Mouse (Mus musculus) thymus, postnatal 25 days (tissue): ENCODE measurements around the gene Nkx2-3.

Experiments used
- DNase-seq: peaks from one replicate; pipeline ENCODE4 v3.0.0; 2022

Gene Nkx2-3

DNA sequence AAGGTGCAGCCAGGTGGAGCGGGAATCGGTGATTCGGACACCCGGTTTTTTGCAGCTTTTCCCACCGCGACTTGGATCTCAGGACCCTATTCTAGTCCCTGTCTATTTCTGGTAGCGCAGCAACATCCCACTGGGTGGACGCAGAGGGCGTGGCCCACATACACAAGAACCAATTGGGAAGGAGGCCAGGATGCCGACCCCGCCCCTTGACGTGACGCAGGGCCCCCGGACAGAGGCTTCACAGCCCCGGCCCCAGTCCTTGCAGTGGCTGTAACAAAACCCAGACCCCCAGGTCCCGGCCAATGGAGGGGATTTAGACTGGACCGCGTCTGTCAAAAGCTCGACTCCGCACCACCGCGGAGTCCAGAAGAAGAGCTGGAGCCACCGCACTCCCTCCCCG is at the start of gene Nkx2-3:
Nkx2-3 (plus strand) TSS at position 275 of the 400 bp plus-strand sequence.
- no peak for DNase-seq

DNA sequence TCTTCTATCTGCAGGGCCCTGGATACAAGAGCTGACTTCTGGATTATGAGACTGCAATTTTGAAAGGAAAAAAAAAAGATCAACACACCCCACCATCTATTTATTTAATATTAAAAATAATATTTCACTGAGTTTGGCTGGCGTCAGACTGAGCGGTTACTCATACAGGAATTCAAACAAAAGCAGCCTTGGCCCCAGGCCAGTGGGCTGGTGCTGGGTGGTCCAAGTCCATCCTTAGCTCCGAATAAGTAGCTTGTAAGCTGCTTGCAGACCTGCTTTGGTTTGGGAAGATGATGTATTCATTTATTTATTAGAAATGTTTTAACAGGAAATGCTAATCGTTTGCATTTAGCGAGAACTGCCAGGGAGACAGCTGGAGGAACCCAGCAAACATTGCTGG is 49.0 kb upstream of the Nkx2-3 start:
- no peak for DNase-seq

DNA sequence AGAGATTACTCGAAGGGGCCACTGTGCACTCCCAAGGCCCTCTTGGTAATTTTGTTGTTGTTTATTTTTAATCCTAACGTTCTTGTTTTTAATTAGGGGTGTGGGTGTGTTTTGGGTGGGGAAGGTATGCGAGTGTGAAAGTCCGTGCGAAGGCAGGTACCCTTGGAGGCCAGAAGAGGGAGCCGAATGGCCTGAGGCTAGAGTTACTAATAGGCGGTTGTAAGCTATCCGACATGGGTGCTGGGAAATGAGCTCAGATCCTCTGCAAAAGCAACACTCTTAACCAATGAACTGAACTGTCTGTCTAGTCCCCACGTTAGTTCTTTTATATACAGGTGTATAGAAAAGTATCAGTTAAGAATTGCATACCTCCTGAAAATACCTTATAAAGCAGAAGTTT is 43.8 kb upstream of the Nkx2-3 start:
- DNase-seq = no peak

DNA sequence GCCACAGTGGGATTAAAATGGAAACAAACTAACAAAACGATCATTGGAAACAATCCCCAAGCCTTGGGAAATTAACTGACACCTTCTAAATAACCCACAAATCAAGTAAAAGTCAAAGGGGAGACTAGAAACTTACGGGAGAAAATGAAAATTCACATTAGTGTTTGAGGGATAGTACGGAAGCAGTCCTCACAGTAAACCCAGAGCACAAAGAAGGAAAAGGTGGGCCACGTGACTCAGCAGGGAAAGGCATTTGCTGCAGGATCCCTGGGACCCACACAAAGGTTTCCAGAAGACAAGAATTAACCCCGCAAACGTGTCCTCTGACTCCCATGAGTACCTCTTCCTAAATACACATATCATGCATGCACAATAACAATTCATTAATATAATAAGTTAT is 43.0 kb upstream of the Nkx2-3 start:
- no peak for DNase-seq

DNA sequence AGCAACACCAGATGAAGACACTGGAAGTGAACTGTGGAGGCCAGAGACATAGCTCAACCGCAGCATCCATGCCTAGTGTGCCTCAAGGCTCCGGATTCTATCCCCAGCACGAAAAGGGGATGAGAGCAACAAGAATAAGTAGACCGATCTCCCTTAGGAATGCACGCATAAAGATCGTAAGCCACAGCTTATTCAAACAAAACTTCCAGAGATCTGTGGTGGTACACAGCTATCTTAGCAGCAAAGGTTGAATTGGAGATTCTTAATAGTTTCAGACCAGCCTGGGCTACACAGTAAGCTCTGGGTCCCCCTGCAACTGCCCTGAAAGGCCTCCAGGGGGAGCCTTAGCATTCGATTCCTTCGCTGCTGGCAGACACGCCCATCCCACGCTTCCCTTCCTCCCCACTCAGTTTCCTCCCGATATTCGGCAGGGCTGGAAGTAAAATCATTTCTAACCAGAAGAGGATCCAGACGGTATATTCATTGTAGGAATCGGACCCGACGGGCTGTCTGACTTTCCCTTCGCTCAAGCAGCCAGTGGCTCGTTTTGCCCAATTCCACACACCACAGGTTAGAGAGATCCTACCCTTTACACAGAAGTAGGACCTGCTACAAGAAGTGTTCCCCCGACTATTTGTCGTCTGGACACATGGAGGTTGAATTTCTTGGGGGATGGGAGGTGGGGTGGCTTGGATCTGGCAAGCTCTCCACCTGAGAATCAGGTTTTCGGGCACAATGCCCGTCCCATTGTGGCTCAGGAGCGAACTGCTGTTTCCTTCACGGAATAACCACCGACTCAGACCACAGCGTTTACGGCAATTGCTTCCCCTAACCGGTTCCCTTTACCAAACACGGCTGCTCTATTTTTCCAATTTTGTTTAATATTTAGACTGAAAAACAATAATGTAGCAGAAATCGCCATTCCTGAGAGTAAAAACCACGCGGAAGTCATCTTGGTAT is 41.0 kb upstream of the Nkx2-3 start:
- DNase-seq = peak; percentile 68

DNA sequence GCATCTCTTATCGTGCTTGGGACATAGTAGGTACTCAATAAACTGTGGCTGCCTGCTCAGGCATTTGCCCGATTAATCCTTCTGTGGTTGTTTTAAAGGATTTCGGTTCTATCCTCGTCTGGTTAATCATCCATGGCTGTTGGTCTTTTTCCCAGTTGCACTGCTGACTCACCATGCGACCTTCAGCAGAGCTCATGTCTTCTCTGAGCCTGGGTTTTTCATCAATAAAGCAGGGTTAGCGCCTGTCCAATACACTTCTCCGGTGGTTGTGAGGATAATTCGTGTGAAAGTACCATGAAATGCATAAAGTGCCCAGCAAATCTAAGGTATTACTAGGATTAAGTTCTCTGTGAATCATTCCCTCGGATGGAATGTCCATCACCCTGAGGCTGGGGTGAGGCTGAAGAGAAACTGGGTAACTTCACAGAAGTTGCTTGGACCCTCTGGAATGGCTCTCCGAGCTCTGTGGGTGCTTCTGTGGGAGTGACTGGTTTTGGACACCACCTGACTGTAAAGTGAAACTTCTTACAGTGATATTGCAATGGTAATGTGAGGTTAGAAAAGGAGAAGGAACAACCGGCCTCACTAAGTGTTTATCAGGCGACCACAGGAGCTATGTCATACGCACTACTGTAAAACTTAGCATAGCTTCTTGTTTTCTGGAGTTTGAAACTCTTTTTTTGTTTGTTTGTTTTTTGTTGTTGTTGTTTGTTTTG is 32.9 kb upstream of the Nkx2-3 start:
- no peak for DNase-seq

DNA sequence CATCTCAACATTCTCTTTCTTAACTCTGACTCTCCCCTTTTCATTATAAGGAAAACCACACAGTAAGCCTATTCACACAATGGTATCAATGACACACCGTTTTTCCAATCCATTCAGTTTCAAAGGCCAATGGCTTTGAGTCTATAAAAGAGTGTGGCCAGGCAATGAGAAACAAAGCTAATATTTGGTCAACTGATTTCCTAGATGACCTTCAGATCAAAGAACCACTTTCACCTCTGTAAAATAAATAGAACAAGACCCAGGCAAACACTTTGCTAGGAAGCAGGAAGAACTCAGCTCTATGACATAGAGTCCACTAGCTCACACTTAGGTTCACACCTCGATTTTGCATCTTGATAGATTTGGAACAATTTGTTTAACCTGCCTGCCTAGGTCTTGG is 30.9 kb upstream of the Nkx2-3 start:
- DNase-seq = no peak

DNA sequence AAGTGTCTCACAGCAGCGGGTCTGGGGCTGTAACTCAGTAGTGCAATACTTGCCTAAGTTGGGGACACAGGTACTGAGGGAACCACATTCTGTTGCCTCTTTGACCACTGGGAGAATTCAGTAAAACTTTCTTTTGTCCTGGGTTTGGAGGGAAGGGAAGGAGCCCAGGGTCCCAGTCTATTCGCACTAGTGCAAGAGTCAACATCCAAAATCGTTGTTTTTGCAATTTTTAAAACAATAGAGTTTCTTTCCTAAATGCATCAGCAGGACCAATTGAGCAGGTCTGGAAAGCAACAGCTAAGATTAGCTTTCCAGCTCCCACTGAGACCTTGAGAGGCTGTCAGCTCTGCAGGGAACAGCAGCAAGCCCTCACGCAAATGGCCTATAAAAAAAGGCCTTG is 28.9 kb upstream of the Nkx2-3 start:
- DNase-seq = no peak

DNA sequence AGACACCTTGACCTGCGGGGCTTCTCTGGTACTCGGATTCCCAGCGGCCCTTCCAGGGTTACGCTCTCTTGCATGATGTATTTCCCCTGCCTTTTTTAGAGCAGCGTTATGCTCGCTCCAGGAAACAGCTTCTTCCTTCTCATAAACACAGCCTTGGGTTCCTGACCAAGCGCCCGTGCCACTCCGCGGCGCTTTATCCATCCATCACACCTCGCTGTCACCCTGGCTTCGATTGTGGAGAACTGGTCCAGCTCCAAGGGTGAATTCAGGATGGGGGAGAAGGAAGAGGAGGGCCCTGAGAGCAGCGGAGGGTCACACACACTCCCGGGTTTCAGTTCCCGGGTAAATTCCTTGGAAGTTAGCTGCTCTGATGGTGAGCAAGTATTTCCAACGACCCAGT is 28.5 kb upstream of the Nkx2-3 start:
- no peak for DNase-seq

DNA sequence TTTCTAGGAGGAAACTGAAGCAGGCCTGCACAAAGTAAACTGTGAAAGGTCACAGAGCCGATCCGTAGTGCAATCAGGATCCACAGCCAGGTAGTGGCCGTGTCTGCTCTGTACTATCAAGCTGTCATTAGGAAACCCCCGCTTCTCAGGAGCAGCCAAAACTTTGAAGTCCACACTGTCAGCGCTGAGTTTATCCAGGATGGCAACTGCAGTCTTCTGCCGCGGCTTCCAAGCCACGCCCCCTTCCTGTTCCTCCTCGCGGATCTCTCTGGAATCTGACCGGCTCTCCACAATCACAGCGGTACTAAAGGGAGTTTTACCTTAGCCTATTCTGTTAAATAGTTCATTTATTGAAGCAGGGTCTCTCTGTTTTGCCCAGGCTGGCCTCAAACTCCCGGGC is 27.3 kb upstream of the Nkx2-3 start:
- DNase-seq = no peak

DNA sequence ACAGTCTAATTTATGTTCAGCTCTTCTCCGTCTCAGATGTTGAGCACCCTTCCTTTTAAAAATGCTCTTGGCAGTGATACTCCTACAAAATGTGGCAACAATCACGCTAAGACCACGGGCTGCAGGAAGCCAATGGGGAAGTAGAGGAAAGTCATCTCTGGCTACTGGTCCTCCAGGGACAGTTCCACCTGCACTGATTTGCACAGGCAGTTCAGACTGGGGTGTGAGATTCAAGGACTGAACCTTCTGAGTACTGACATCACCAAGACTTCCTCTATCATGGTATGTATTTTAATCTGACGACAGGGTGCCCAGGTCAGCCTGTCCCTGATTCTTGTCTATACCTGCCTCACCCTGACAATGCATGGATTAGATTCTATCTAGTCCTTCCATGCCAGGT is 20.1 kb upstream of the Nkx2-3 start:
- no peak for DNase-seq

DNA sequence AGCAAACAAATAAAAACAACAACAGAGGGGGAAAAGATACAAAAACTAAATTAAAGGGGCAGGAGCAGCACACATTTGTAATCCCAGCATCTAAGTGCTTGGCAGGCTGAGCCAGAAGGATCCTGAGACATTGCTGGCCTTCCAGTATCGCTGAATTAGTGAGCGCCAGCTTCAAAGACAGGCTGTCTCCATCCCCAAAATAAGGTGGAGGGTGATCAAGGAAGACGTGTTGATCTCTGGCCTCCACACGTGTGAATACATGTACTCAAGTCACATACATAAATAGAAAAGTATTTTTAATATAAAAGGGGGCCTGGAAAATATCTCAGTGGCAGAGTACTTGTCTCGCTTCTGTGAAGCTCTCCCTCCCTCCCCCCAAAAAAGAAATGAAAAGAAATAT is 15.1 kb upstream of the Nkx2-3 start:
- no peak for DNase-seq

DNA sequence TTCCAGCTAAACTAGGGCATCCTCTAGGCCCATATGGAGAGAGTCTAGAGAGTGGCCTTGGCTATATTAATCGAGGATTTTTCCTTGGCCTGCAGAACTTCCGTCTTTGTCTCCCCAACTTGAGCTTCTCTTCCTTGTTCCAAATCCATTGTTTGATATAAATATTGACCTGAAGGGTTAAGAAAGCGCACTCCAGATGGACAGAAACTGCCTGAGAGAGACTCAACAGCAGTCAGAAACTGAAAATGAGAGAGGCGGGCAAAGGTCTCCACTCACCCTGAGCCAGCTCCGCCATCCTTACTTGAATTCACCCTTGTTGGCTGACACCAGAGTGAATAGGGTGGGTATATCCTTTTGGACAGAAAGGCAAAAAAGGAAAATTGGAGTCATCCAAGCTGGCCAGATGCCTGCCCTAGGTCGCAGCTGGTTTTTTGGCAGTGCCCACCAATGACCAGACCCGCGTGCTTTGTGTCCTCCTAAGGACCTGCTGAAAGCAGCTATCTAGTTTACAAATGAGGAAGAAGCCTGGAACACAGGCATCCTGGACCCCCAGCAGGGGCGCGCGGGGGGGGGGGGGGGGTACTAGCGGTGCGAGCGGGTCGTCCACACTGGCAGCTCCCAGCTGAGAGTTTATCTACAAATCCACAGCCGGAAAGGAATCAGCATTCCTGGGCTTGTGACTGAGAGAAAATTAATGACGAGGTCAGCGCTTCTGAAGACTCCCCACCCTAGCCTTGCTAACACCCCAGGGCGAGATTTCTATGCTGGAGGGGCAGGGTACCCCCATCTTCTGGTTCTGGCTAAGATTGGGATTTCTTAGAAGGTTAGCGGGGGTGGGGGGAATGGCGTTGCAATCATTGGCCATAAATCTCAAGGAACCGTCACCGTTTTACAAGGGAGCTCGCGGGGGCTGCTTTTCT is 13.1 kb upstream of the Nkx2-3 start:
- no peak for DNase-seq

DNA sequence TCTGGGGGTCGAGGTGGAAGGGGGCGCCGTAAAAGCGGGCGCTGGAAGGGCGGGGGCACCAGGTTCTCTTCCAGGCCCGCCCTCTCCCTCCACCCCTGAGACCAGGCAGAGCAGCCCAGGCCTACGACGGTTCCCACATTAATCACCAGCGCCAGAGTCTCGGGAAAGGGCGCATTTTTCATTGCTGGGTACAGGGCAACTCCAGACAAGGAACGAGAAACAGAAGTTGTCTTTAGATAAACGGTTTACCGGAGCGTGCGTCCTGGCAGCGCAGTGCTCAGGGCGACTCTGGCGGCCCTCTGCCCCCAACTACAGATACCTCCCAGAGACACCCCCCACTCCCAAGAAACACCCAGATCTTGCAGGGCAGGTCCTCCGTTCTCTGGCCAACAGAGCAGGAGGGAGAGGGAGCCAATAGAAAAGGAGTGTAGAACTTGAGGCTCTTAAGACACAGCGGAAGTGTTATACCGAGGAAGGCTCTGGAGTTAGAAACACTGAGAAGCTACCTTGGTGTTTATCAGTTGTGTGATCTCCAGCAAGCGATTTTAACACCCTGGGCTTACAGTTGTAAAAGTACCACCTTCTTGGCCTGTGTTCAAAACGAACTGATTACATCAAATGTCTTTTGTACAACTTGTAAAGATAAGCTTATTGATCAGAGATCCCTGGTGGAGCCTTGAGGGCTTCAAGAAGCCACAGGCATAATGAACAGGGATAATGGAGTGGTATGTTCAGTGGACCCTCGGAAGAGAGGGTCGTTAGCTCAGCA is 12.2 kb upstream of the Nkx2-3 start:
- DNase-seq = no peak

DNA sequence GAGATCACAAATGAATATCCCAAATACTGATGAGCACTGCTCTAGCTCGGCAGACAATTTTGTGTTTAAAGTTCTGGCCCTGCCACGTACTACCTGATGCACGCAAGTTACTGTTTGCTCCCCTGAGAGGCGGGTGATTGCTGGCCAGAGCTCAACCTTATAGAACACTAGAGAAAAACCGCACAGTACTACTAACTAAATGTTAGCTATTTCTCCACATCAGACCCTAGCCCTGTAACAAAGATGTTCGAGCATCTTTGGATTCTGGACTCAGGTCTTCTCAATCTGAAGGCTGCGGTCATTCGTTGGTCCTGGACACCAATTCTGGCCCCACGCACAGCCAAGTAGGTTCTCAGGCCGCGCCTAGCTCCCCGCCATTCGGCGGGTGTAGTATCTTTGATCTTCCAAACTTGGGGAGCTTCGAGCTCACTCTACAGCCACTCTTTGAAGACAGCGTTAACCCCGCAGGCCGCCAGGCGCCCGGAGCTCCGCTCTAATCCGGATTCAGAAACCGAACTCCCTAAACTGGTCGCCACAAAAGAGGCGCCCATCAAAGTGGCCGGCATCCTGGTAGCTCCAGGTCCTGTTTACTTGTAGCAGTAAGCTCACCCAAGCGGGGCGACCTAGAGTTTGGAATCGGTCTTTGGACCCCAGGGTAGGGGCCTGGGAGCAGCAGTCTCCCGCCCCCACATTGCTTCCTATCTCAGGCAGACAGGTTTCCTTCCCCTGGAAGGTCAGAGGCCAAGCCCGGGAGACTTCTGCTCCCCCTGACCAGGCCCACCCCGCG is 11.4 kb upstream of the Nkx2-3 start:
- no peak for DNase-seq

DNA sequence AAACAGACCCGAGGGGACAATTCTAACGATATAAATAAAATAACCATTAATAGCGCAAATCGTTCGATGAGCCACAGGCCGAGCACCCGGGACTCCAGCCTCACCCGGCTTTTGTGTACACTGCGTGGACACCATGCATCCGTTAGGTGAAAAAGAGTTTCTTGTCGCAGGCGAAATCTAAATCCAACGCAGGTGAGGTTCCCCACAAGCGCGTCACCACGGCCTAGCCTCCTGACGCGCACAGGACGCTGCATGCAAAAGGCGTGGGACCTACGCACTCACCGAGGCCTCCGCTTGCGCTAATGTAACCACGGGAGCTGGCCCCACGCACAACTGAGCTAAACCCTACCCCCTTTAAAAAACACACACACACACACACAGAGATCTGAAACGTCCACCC is 10.7 kb upstream of the Nkx2-3 start:
- DNase-seq = no peak

DNA sequence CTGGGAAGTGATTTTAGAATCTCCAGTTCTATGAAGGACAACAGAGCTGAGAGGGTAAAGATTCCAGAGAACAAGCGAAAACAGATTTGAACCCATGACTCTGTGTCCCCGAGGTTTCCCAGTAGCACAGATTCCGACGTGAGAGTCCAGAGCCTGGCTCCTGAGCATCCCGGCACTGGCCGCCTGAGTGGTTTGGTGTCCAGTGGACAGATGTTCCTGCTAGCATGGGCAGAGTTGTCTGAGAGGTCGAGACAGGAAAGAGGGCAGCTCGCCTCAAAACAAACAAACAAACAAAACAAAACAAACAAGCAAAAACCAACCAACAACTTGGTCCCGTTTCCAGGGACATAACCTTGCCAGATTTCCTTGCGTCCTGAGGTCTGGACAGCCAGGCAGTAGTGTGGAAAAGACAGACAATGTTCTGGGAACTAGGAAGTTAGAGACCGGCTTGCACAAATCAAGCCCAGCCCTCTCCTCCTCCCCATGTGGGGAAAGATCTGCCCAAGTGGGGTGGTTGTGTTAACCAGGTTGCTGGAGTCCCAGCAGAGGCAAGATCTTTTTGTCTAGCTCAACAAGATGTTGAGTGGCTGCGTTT is 10.0 kb upstream of the Nkx2-3 start:
- no peak for DNase-seq

DNA sequence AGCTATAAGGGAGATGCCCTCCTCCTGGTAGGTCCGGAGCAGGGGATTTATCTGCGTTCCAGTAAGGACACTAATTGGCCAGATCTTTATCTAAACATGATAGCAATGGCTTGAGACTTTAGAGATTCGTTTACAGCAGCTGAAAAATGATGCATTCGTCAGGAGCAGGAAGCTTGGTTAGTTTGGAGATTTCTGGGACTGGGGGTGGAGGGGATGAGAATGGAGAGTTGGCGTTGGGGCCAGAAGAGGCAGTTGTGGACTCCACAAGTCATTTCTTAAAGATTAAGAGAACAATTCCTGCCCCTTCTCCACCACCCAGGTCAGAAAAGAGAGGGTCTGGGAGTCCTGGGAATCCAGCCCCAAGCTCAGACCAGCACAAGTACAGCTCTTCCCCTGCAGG is 8.6 kb upstream of the Nkx2-3 start:
- DNase-seq = no peak

DNA sequence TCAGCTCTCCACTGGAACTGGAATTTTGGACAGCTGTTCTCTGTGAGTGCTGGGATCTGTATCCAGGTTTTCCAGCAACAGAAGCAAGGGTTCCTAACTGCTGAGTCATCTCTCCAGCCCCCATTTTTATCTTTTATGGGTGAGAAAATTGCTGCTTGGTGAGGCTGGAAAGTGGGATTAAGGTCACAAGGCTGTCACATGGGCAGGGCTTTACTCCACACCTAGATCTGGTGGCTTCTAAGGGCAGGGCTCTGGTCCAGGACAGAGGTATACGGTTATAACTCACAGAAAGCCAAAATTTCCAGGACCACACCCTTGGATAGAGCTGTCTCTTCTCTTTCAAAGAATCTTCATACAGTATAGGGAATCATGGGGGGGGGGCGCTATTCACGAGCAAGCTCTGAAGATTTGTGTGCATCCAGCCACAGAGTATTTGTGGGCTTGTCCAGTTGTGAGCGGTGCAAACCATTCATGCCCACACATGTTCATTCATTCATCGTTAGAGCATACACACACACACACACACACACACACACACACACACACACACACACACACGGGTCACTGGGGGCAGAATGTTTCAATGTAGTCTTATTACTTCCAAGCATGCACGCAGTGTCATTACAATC is 7.5 kb upstream of the Nkx2-3 start:
- DNase-seq = no peak

DNA sequence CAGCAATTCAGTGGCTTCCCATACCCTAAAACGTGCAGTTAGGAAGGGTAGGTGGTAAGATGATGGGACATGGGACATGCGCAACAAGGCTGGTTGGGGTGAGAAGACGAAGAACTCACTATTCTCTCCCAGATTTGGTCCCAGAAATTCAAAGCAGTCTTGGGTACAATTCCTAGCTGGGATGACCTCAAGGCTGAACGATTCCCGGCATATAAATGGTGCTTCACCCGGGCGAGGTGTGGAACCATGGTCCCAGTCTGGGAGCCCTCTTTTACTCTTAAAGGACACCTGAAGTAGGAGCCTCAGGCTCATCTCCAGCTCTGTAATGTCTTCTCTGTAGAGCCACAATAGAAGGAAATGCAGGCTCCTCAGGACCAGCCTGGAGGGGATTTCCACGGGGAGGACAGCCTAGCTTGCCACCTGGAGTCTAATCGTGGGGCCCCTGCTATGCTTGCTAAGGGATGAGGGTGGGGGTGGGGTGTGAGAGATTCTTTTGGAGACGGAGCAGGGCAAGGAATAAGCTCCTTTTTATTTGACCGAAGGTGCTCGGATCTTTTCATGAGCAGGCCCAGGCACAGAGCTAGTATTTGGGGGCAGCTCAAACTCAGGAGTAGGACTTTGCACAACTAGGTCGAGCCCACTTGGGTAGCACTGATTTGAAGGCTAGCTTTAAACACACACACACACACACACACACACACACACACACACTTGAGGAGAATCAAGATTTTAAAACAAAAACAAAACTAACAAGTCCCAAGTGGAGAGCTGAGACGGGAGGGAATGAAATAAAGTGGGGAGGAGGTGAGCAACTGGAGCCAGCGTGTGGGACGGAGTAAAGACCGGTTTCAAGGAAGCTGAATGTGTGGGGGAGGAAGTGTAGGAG is 6.2 kb upstream of the Nkx2-3 start:
- no peak for DNase-seq
